Mouse (Mus musculus) megakaryocyte, embryonic 14.5 days (primary cell): ENCODE measurements around the gene Banp. TPM values are rescaled to one million over a fixed set of nuclear protein-coding genes. Genes with fewer than 3 reads are reported as not detected.

Source experiments
- H3K27me3 ChIP-seq: replicated peaks from 2 replicates; pipeline ENCODE3; 2012; ENCODE audit warnings: inconsistent platforms
- H3K36me3 ChIP-seq: replicated peaks from 2 replicates; pipeline ENCODE3; 2012; ENCODE audit warnings: low read length, inconsistent platforms, mixed read lengths
- H3K4me1 ChIP-seq: 2 replicates; pipeline ENCODE4 v1.6.1; 2012; ENCODE audit warnings: inconsistent platforms
- H3K4me3 ChIP-seq: replicated peaks from 2 replicates; pipeline ENCODE3; 2012; ENCODE audit warnings: moderate library complexity, mild to moderate bottlenecking, inconsistent platforms
- H3K9me3 ChIP-seq: 2 replicates; pipeline ENCODE4 v1.6.1; 2012; ENCODE audit warnings: inconsistent platforms
- FLI1 ChIP-seq: IDR thresholded peaks from 2 replicates; pipeline ENCODE4 v1.6.1; 2012; ENCODE audit warnings: low read length, inconsistent platforms, mixed read lengths
- GATA1 ChIP-seq: IDR thresholded peaks from 3 replicates; pipeline ENCODE4 v1.6.1; 2012; ENCODE audit warnings: mixed read lengths, low read length, inconsistent platforms, borderline replicate concordance
- polyA plus RNA-seq: library from polyadenylated mRNA; stranded (reverse); fragments of >175 nt; gene quantifications from 2 replicates; pipeline ENCODE4 v1.2.3, GENCODE M21; 2012; ENCODE audit warnings: low replicate concordance; ENCODE audit not compliant: insufficient read depth

Banp gene
- polyA plus RNA-seq, 1 experiment = 47.5 TPM

GRCm38 (mm10) chr8:121935341-121936294 is 13.9 kb upstream of the Banp start:
- TF ChIP-seq GATA1 (no peak), FLI1 (no peak)
- peaks cover 83% of the 10 kb centered on the region for H3K4me1 ChIP-seq
- H3K27me3 ChIP-seq = no peaks in the 10 kb centered on the region
- H3K36me3 ChIP-seq = peaks cover 44% of the 10 kb centered on the region
- H3K9me3 ChIP-seq = peaks cover 5% of the 10 kb centered on the region
- H3K4me3 ChIP-seq = no peak overlapping the region

- H3K9me3 ChIP-seq = peaks cover 5% of the 10 kb centered on the region
- TF ChIP-seq GATA1 (no peak), FLI1 (no peak)
- H3K27me3 ChIP-seq = no peaks in the 10 kb centered on the region
- H3K4me3 ChIP-seq = no peak overlapping the region
- H3K36me3 ChIP-seq = peaks cover 44% of the 10 kb centered on the region
- peaks cover 83% of the 10 kb centered on the region for H3K4me1 ChIP-seq
Observed at GRCm38 (mm10) chr8:121936391-121936790, 13.2 kb upstream of the Banp start.

GRCm38 (mm10) chr8:121938732-121939131 is 10.8 kb upstream of the Banp start:
- H3K27me3 ChIP-seq = no peaks in the 10 kb centered on the region
- no peak overlapping the region for H3K4me3 ChIP-seq
- TF ChIP-seq FLI1 (no peak), GATA1 (no peak)
- H3K4me1 ChIP-seq = peaks cover 87% of the 10 kb centered on the region
- peaks cover 5% of the 10 kb centered on the region for H3K9me3 ChIP-seq
- H3K36me3 ChIP-seq = peaks cover 41% of the 10 kb centered on the region

- TF ChIP-seq FLI1 = no peak
- TF ChIP-seq GATA1 = no peak
- Histone ChIP-seq H3K36me3 (peaks cover 29% of the 10 kb centered on the region), H3K4me3 (peak overlapping the region; percentile 65), H3K4me1 (peaks cover 87% of the 10 kb centered on the region), H3K27me3 (no peaks in the 10 kb centered on the region), H3K9me3 (peaks cover 2% of the 10 kb centered on the region)
Observed at GRCm38 (mm10) chr8:121943057-121943540, 6.5 kb upstream of the Banp start.

GRCm38 (mm10) chr8:121943716-121944115 is 5.8 kb upstream of the Banp start:
- Histone ChIP-seq H3K27me3 (no peaks in the 10 kb centered on the region), H3K36me3 (peaks cover 22% of the 10 kb centered on the region), H3K9me3 (no peaks in the 10 kb centered on the region), H3K4me1 (peaks cover 87% of the 10 kb centered on the region), H3K4me3 (no peak overlapping the region)
- no peak for TF ChIP-seq GATA1
- TF ChIP-seq FLI1 = no peak

- Histone ChIP-seq H3K9me3 (no peaks in the 10 kb centered on the region), H3K27me3 (no peaks in the 10 kb centered on the region), H3K4me3 (peak within 1 kb of the TSS; percentile 48), H3K4me1 (peaks cover 87% of the 10 kb centered on the region), H3K36me3 (peaks cover 15% of the 10 kb centered on the region)
- TF ChIP-seq GATA1 (no peak), FLI1 (no peak)
Observed at GRCm38 (mm10) chr8:121944831-121945230, 4.7 kb upstream of the Banp start, which contains the start of gene Car5a. Gene Car5a, minus strand, starts transcription at chr8:121944904.

- Histone ChIP-seq H3K27me3 (no peaks in the 10 kb centered on the region), H3K9me3 (no peaks in the 10 kb centered on the region), H3K4me1 (peaks cover 77% of the 10 kb centered on the region), H3K36me3 (peaks cover 15% of the 10 kb centered on the region), H3K4me3 (peak overlapping the region; percentile 94)
- no peak for TF ChIP-seq GATA1
- no peak for TF ChIP-seq FLI1
Observed at GRCm38 (mm10) chr8:121946351-121946750, 3.2 kb upstream of the Banp start.

GRCm38 (mm10) chr8:121947047-121947752 is 2.4 kb upstream of the Banp start:
- no peak for TF ChIP-seq FLI1
- no peak for TF ChIP-seq GATA1
- Histone ChIP-seq H3K4me1 (peaks cover 71% of the 10 kb centered on the region), H3K4me3 (peak overlapping the region; percentile 94)

GRCm38 (mm10) chr8:121947753-121948141 is 1.8 kb upstream of the Banp start:
- peak overlapping the region; percentile 94 for H3K4me3 ChIP-seq
- H3K27me3 ChIP-seq = no peaks in the 10 kb centered on the region
- peaks cover 22% of the 10 kb centered on the region for H3K36me3 ChIP-seq
- TF ChIP-seq FLI1 (no peak), GATA1 (no peak)
- H3K4me1 ChIP-seq = peaks cover 74% of the 10 kb centered on the region
- no peaks in the 10 kb centered on the region for H3K9me3 ChIP-seq

More at GRCm38 (mm10) chr8:121947047-121947752, 2.4 kb upstream of the Banp start:
- H3K36me3 ChIP-seq = peaks cover 17% of the 10 kb centered on the region
- no peaks in the 10 kb centered on the region for H3K9me3 ChIP-seq
- H3K27me3 ChIP-seq = no peaks in the 10 kb centered on the region
